Mouse (Mus musculus) ovary, postnatal 10 days (tissue): ENCODE results near the gene Olfr802.

Experiments
- DNase-seq: peaks from one replicate; pipeline ENCODE4 v3.0.0; 2022; ENCODE audit warnings: low spot score

The Olfr802 gene

GRCm38 (mm10) chr10:129688069-129688468, at the start of gene Olfr802:
TSS of gene Olfr802 (minus strand) at chr10:129688169.
- DNase-seq: no peak

DNA sequence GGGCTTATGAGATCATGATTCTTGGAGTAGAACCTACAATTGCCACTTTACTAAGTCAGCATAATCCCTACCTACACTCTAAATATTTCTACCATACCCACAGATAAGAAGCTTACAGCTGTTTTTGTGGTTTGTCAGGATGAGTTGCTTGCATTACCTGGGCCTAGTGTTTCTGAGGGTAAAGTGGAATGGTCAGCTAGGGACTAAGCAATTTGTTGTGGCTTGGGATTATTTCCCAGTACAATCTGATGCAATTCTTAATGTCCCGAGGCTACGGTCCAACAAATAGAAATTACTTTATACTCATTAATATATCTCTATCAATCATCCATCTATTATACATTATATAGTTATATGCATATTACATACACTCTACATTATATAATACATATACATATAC, 41.3 kb upstream of the Olfr802 start, which contains the start of gene Olfr805:
TSS of gene Olfr805 (minus strand) at position 101 of the 400 bp plus-strand sequence.
- DNase-seq: no peak

GRCm38 (mm10) chr10:129702910-129703309, 14.9 kb upstream of the Olfr802 start, which contains the start of gene Olfr804:
TSS of gene Olfr804 (plus strand) at chr10:129703210.
- no peak for DNase-seq

DNA sequence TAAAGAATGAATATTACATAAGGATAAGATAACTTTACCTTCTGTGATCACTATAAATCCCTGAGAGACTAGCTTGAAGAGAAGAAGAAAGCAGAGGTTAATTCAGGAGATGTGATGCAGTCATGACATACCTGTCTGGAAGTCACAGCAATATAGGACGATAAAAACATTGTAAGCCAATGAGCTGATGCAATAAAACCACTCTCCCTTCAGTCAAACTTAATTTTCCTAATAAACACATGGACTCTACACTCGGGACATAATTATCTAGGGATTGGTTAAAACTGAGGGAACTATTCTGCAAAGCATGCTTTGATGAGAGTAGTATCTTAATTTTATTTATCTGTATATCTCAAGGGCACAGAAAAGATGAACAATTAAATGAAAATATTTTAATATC, 6.2 kb upstream of the Olfr802 start, which contains the start of gene Olfr803:
TSS of gene Olfr803 (minus strand) at position 101 of the 400 bp plus-strand sequence.
- no peak for DNase-seq

DNA sequence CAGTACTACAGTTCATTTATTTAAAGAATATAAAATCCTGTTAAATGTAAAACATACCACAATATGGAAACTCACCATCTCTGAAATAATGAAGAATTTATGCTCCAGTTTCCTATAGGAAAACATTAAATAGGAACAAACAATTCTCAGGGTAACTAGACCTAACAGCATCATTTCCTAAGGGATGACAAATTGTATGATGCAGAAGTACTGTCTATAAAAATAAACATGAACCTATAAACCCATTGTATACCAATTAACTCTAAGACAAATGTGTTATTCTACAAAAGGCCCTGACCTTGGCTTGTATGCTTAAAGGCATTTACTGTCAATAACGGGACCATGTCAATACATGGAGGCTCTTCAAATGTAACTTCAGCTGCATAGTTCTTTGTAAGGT, 14.2 kb downstream of the Olfr802 start, which contains the start of gene Olfr801:
TSS of gene Olfr801 (minus strand) at position 101 of the 400 bp plus-strand sequence.
- DNase-seq: no peak

GRCm38 (mm10) chr10:129657394-129657793, 30.6 kb downstream of the Olfr802 start, which contains the start of gene Olfr800:
TSS of gene Olfr800 (plus strand) at chr10:129657694.
- no peak for DNase-seq

DNA sequence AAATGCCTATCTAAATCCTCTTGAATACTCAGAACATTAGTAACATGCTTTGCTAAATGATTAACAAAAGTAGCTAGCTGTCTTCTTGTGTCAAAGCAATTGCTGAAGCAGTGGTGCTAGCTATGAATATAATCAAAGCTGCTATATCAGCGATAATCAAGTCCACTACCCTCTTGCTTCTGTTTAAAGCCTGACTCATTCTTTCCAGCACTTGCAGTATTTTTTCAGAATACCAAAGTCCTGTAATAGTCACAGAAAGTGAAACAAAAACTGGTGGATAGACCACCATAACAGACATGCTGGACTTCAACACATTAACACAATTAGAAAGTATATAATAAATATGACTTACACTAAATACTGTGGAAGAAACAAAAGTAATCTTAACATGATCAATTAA, 36.2 kb downstream of the Olfr802 start:
- DNase-seq: no peak

DNA sequence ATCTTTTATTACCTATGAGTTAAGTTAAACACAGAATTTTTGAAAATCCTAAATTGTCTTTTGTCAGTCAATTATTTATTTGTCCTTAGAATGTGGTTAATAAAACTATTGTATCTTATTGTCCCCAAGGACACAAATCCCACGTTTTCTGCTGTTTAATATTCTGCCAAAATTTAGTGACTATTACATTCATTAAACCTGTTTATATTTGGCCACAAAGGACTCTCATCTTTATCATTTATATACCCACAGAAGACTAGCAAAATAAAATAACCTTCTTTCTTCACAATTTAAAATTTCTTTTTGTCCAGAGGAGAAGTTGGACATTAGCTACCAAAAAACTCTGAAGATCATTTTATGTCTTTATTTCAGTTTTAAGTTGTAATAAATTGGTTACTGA, 50.8 kb downstream of the Olfr802 start, which contains the start of gene Olfr799:
TSS of gene Olfr799 (plus strand) at position 301 of the 400 bp plus-strand sequence.
- DNase-seq: no peak

DNA sequence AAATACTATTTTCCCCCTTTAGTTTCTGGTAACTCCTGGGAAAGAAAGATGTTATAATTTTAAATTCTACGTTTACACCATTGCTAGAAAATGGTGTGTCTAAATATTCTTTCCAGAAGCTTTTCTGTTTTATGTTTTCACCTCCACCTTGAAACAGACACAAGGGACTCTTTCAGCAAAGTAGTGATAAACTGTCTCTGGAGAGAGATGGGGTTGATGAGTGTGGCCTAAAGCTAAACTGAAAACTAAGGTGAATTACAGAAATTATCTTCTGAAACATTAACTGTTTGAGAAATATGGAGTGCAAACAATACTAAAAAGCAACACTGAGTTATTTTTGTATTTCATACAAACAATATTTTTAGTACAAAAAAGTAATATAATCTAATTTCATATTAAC, 60.1 kb downstream of the Olfr802 start, which contains the start of gene Olfr798:
TSS of gene Olfr798 (minus strand) at position 101 of the 400 bp plus-strand sequence.
- DNase-seq: no peak
